Mouse (Mus musculus): ENCODE measurements at regions not wholly inside any gene's neighbourhood (a gene's known extent, or its start where the extent isn't known, plus 50 kb on each side); places are given as distances from the start of the nearest gene placed in this dataset.

GRCm38 (mm10) chr1:142679917-142680316 is 960.5 kb upstream of the B3galt2 start:
- Histone ChIP-seq H3K4me3 (ENCODE audit: low read depth, low read length) (no peak overlapping the region), H3K9me3 (replicated peaks; ENCODE audit: control insufficient read depth, low read length) (no peaks in the 10 kb centered on the region), H3K4me2 (ENCODE audit: low read depth, low read length) (no peak overlapping the region), H3K9ac (replicated peaks; ENCODE audit: low read depth, low read length) (no peak overlapping the region), H3K27ac (ENCODE audit: low read depth) (no peak overlapping the region), H3K4me1 (ENCODE audit: control insufficient read depth, insufficient read depth) (no peaks in the 10 kb centered on the region), H3K36me3 (replicated peaks; ENCODE audit: control insufficient read depth, insufficient read depth, low read length) (no peaks in the 10 kb centered on the region), H3K27me3 (ENCODE audit: control insufficient read depth, insufficient read depth, low read length) (no peaks in the 10 kb centered on the region)
- no peak for DNase-seq (ENCODE audit: low spot score)
- TF ChIP-seq CTCF (IDR thresholded peaks at IDR 0.05; ENCODE audit: low read depth): no peak
- no peak for TF ChIP-seq EP300 (IDR thresholded peaks at IDR 0.05; ENCODE audit: low read depth)
- 67% methylated on average over 3 of the region's 3 CpGs for whole genome bisulfite sequencing
- no peak for ATAC-seq (ENCODE audit: insufficient read depth, low read depth)

GRCm38 (mm10) chr1:142688828-142689227 is 951.6 kb upstream of the B3galt2 start:
- Histone ChIP-seq H3K27ac (ENCODE audit: low read depth) (no peak overlapping the region), H3K4me3 (ENCODE audit: low read depth, low read length) (no peak overlapping the region), H3K4me1 (ENCODE audit: control insufficient read depth, insufficient read depth) (no peaks in the 10 kb centered on the region), H3K4me2 (ENCODE audit: low read depth, low read length) (no peak overlapping the region), H3K27me3 (ENCODE audit: control insufficient read depth, insufficient read depth, low read length) (no peaks in the 10 kb centered on the region), H3K9me3 (replicated peaks; ENCODE audit: control insufficient read depth, low read length) (no peaks in the 10 kb centered on the region), H3K9ac (replicated peaks; ENCODE audit: low read depth, low read length) (no peak overlapping the region), H3K36me3 (replicated peaks; ENCODE audit: control insufficient read depth, insufficient read depth, low read length) (no peaks in the 10 kb centered on the region)
- DNase-seq (ENCODE audit: low spot score) (no peak), ATAC-seq (ENCODE audit: insufficient read depth, low read depth) (no peak)
- no peak for TF ChIP-seq CTCF (IDR thresholded peaks at IDR 0.05; ENCODE audit: low read depth)
- no peak for TF ChIP-seq EP300 (IDR thresholded peaks at IDR 0.05; ENCODE audit: low read depth)

GRCm38 (mm10) chr1:142695179-142695578 is 945.3 kb upstream of the B3galt2 start:
- Histone ChIP-seq H3K9ac (replicated peaks; ENCODE audit: low read depth, low read length) (no peak overlapping the region), H3K4me3 (ENCODE audit: low read depth, low read length) (no peak overlapping the region), H3K9me3 (replicated peaks; ENCODE audit: control insufficient read depth, low read length) (no peaks in the 10 kb centered on the region), H3K27ac (ENCODE audit: low read depth) (no peak overlapping the region), H3K4me2 (ENCODE audit: low read depth, low read length) (no peak overlapping the region), H3K4me1 (ENCODE audit: control insufficient read depth, insufficient read depth) (no peaks in the 10 kb centered on the region), H3K27me3 (ENCODE audit: control insufficient read depth, insufficient read depth, low read length) (no peaks in the 10 kb centered on the region), H3K36me3 (replicated peaks; ENCODE audit: control insufficient read depth, insufficient read depth, low read length) (no peaks in the 10 kb centered on the region)
- DNase-seq (ENCODE audit: low spot score) (no peak), ATAC-seq (ENCODE audit: insufficient read depth, low read depth) (no peak)
- 59% methylated on average over 1 of the region's 1 CpGs for WGBS
- TF ChIP-seq EP300 (IDR thresholded peaks at IDR 0.05; ENCODE audit: low read depth) (no peak), CTCF (IDR thresholded peaks at IDR 0.05; ENCODE audit: low read depth) (no peak)

GRCm38 (mm10) chr1:142708263-142708662 is 932.2 kb upstream of the B3galt2 start:
- WGBS: 56% methylated on average over 2 of the region's 2 CpGs
- DNase-seq (ENCODE audit: low spot score): no peak
- no peaks in the 10 kb centered on the region for H3K27me3 ChIP-seq (ENCODE audit: control insufficient read depth, insufficient read depth, low read length)
- no peak for ATAC-seq (ENCODE audit: insufficient read depth, low read depth)
- no peaks in the 10 kb centered on the region for H3K9me3 ChIP-seq (replicated peaks; ENCODE audit: control insufficient read depth, low read length)
- no peak overlapping the region for H3K27ac ChIP-seq (ENCODE audit: low read depth)
- no peaks in the 10 kb centered on the region for H3K36me3 ChIP-seq (replicated peaks; ENCODE audit: control insufficient read depth, insufficient read depth, low read length)
- H3K9ac ChIP-seq (replicated peaks; ENCODE audit: low read depth, low read length): no peak overlapping the region
- TF ChIP-seq CTCF (IDR thresholded peaks at IDR 0.05; ENCODE audit: low read depth) (no peak), EP300 (IDR thresholded peaks at IDR 0.05; ENCODE audit: low read depth) (no peak)
- H3K4me1 ChIP-seq (ENCODE audit: control insufficient read depth, insufficient read depth): no peaks in the 10 kb centered on the region
- H3K4me3 ChIP-seq (ENCODE audit: low read depth, low read length): no peak overlapping the region
- no peak overlapping the region for H3K4me2 ChIP-seq (ENCODE audit: low read depth, low read length)

GRCm38 (mm10) chr1:142730259-142730658 is 910.2 kb upstream of the B3galt2 start:
- Histone ChIP-seq H3K27ac (ENCODE audit: low read depth) (no peak overlapping the region), H3K27me3 (ENCODE audit: control insufficient read depth, insufficient read depth, low read length) (no peaks in the 10 kb centered on the region), H3K4me3 (ENCODE audit: low read depth, low read length) (no peak overlapping the region), H3K36me3 (replicated peaks; ENCODE audit: control insufficient read depth, insufficient read depth, low read length) (no peaks in the 10 kb centered on the region), H3K4me2 (ENCODE audit: low read depth, low read length) (no peak overlapping the region), H3K9me3 (replicated peaks; ENCODE audit: control insufficient read depth, low read length) (no peaks in the 10 kb centered on the region), H3K4me1 (ENCODE audit: control insufficient read depth, insufficient read depth) (no peaks in the 10 kb centered on the region), H3K9ac (replicated peaks; ENCODE audit: low read depth, low read length) (no peak overlapping the region)
- DNase-seq (ENCODE audit: low spot score) (no peak), ATAC-seq (ENCODE audit: insufficient read depth, low read depth) (no peak)
- TF ChIP-seq EP300 (IDR thresholded peaks at IDR 0.05; ENCODE audit: low read depth) (no peak), CTCF (IDR thresholded peaks at IDR 0.05; ENCODE audit: low read depth) (no peak)

- Histone ChIP-seq H3K27ac (ENCODE audit: low read depth) (no peak overlapping the region), H3K4me3 (ENCODE audit: low read depth, low read length) (no peak overlapping the region), H3K4me2 (ENCODE audit: low read depth, low read length) (no peak overlapping the region), H3K36me3 (replicated peaks; ENCODE audit: control insufficient read depth, insufficient read depth, low read length) (no peaks in the 10 kb centered on the region), H3K27me3 (ENCODE audit: control insufficient read depth, insufficient read depth, low read length) (no peaks in the 10 kb centered on the region), H3K9me3 (replicated peaks; ENCODE audit: control insufficient read depth, low read length) (no peaks in the 10 kb centered on the region), H3K4me1 (ENCODE audit: control insufficient read depth, insufficient read depth) (no peaks in the 10 kb centered on the region), H3K9ac (replicated peaks; ENCODE audit: low read depth, low read length) (no peak overlapping the region)
- DNase-seq (ENCODE audit: low spot score) (no peak), ATAC-seq (ENCODE audit: insufficient read depth, low read depth) (no peak)
- TF ChIP-seq CTCF (IDR thresholded peaks at IDR 0.05; ENCODE audit: low read depth) (no peak), EP300 (IDR thresholded peaks at IDR 0.05; ENCODE audit: low read depth) (no peak)
Observed at GRCm38 (mm10) chr1:142734108-142734507, 906.4 kb upstream of the B3galt2 start.
